Mouse (Mus musculus): ENCODE measurements around the gene Tnnt3.

Tnnt3 gene

GRCm38 (mm10) chr7:142507453-142507852 lies 8.8 kb downstream of the Tnnt3 start:
- no peak for DNase-seq (ENCODE audit: low read depth, low spot score)

- DNase-seq (ENCODE audit: low read depth, low spot score) = no peak
These were observed 10.9 kb downstream of the Tnnt3 start for GRCm38 (mm10) chr7:142509518-142509917.

GRCm38 (mm10) chr7:142510021-142510777 lies 11.6 kb downstream of the Tnnt3 start:
- no peak for DNase-seq (ENCODE audit: low read depth, low spot score)

- no peak for DNase-seq (ENCODE audit: low read depth, low spot score)
These were observed 15.4 kb downstream of the Tnnt3 start for GRCm38 (mm10) chr7:142514048-142514447.

GRCm38 (mm10) chr7:142516221-142516978 lies 17.8 kb downstream of the Tnnt3 start:
- DNase-seq (ENCODE audit: low read depth, low spot score) = no peak

GRCm38 (mm10) chr7:142517531-142517930 lies 18.9 kb downstream of the Tnnt3 start:
- no peak for DNase-seq (ENCODE audit: low read depth, low spot score)

GRCm38 (mm10) chr7:142520331-142520730 lies 21.7 kb downstream of the Tnnt3 start:
- no peak for DNase-seq (ENCODE audit: low read depth, low spot score)

GRCm38 (mm10) chr7:142522352-142522751 lies 23.7 kb downstream of the Tnnt3 start:
- DNase-seq (ENCODE audit: low read depth, low spot score) = peak; percentile 32

GRCm38 (mm10) chr7:142523200-142523990 lies 24.8 kb downstream of the Tnnt3 start:
- DNase-seq (ENCODE audit: low read depth, low spot score) = no peak

- no peak for DNase-seq (ENCODE audit: low read depth, low spot score)
These were observed 26.9 kb downstream of the Tnnt3 start for GRCm38 (mm10) chr7:142525342-142526178.

- no peak for DNase-seq (ENCODE audit: low read depth, low spot score)
These were observed 30.7 kb downstream of the Tnnt3 start for GRCm38 (mm10) chr7:142529350-142529749.

- no peak for DNase-seq (ENCODE audit: low read depth, low spot score)
These were observed 33.4 kb downstream of the Tnnt3 start for GRCm38 (mm10) chr7:142531973-142532521.

- no peak for DNase-seq (ENCODE audit: low read depth, low spot score)
These were observed 34.0 kb downstream of the Tnnt3 start, which contains the start of gene Mrpl23 for GRCm38 (mm10) chr7:142532671-142533058. Gene Mrpl23, plus strand, starts transcription at chr7:142532686.

GRCm38 (mm10) chr7:142533059-142533855 lies 34.6 kb downstream of the Tnnt3 start:
- peak; percentile 59 for DNase-seq (ENCODE audit: low read depth, low spot score)

GRCm38 (mm10) chr7:142535116-142535515 lies 36.5 kb downstream of the Tnnt3 start:
- no peak for DNase-seq (ENCODE audit: low read depth, low spot score)

- no peak for DNase-seq (ENCODE audit: low read depth, low spot score)
These were observed 37.2 kb downstream of the Tnnt3 start for GRCm38 (mm10) chr7:142535832-142536231.

- DNase-seq (ENCODE audit: low read depth, low spot score) = no peak
These were observed 38.5 kb downstream of the Tnnt3 start for GRCm38 (mm10) chr7:142537181-142537580.

- peak; percentile 61 for DNase-seq (ENCODE audit: low read depth, low spot score)
These were observed 39.2 kb downstream of the Tnnt3 start for GRCm38 (mm10) chr7:142537879-142538278.

GRCm38 (mm10) chr7:142538291-142538690 lies 39.7 kb downstream of the Tnnt3 start:
- no peak for DNase-seq (ENCODE audit: low read depth, low spot score)

GRCm38 (mm10) chr7:142538766-142539165 lies 40.1 kb downstream of the Tnnt3 start:
- no peak for DNase-seq (ENCODE audit: low read depth, low spot score)

All from 3T3-L1 (cell line).